Mouse (Mus musculus): ENCODE measurements around the gene Thoc2.

DNA sequence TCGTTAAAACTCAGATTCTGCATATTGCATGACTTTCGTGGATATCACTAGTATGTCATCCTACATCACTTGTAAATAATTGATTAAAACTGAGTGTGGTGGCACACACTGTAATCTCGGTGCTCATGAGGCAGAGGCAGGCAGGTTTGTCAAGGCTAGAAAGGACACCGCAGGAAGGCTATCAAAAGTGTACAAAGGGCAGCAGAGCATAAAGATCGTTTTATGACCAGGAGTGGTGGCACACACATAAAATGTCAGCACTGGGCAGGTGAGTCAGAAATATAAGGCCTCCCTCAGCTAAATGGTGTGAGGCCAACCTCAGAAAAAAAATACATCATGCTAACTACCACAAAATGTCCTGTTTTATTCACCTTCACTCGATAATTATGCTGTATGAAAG, 127.2 kb downstream of the Thoc2 start:
- TF ChIP-seq CTCF (IDR thresholded peaks at IDR 0.05; ENCODE audit: control insufficient read depth, insufficient read depth, insufficient replicate concordance, low read depth, low read length) (no peak), POLR2A (IDR thresholded peaks at IDR 0.05; ENCODE audit: control insufficient read depth, low read depth, low read length) (no peak)

All from testis, adult 2 months (tissue).